29 mouse cellular contexts compared by ENCODE assay signal in genomic region chr5:67605951-67606350, GRCm38 (mm10). TPM values are rescaled to one million over a fixed set of nuclear protein-coding genes. Genes with fewer than 3 reads are reported as not detected.
A peak's percentile ranks its signal among the peaks of the same experiment; 100 is the strongest.
DNase-seq lines count a peak whose midpoint lies in the region; ATAC-seq lines count a peak whose summit lies in the region.
"Had no signal": no experiment of that assay in that cellular context is flagged by ENCODE, and none has a peak within 500 bp of the region (broad histone marks: within the 10 kb centered on the region; RNA-seq: fewer than 3 reads in every experiment).

No protein-coding gene starts in this region.

- no peak overlapping the region for H3K4me3 ChIP-seq in kidney, embryonic 15.5 days (replicated peaks)
- H3K4me3 ChIP-seq: embryonic facial prominence, embryonic 12.5 days; heart, adult 2 months; layer of hippocampus, adult 2 months; left cerebral cortex, adult 2 months; lung, embryonic 15.5 days; myocyte; neural tube, embryonic 12.5 days had no signal

- H3K27ac ChIP-seq in kidney, embryonic 15.5 days = peak overlapping the region; percentile 83
- H3K27ac ChIP-seq: embryonic facial prominence, embryonic 12.5 days; heart, adult 2 months; hindbrain, embryonic 14.5 days; layer of hippocampus, adult 2 months; left cerebral cortex, adult 2 months; limb, embryonic 12.5 days; lung, embryonic 15.5 days; midbrain, embryonic 12.5 days; neural tube, embryonic 12.5 days had no signal

- no peak overlapping the region for H3K9ac ChIP-seq in kidney, embryonic 15.5 days
- H3K9ac ChIP-seq: embryonic facial prominence, embryonic 12.5 days; heart, embryonic 12.5 days; hindbrain, embryonic 14.5 days; limb, embryonic 12.5 days; lung, embryonic 15.5 days; midbrain, embryonic 12.5 days; neural tube, embryonic 12.5 days had no signal

- DNase-seq in embryo, embryonic 9.5 days (ENCODE audit: extremely low spot score) = peak; percentile 23
- no peak for DNase-seq in embryo, embryonic 10 days (ENCODE audit: low spot score)
- no peak for DNase-seq in kidney, postnatal 36 days
- DNase-seq in testis, postnatal 10 days (ENCODE audit: low spot score) = peak; percentile 12
- DNase-seq in testis, postnatal 14 days (ENCODE audit: low spot score) = no peak
- DNase-seq in urinary bladder, postnatal 4 days (ENCODE audit: low spot score in 2 of 2) = no peak
- DNase-seq: adrenal gland, postnatal 10 days; cerebellum, adult 11 months; cerebellum, adult 9-10 months; heart, postnatal 4 days; kidney, adult 18-20 months; lung, postnatal 36 days; thymus, postnatal 14 days had no signal

- no peaks in the 10 kb centered on the region for H3K9me3 ChIP-seq in kidney, embryonic 15.5 days (replicated peaks)
- H3K9me3 ChIP-seq: embryonic facial prominence, embryonic 12.5 days; heart, embryonic 12.5 days; limb, embryonic 12.5 days; lung, embryonic 15.5 days; midbrain, embryonic 12.5 days; neural tube, embryonic 12.5 days had no signal

- no peaks in the 10 kb centered on the region for H3K36me3 ChIP-seq in kidney, embryonic 15.5 days
- H3K36me3 ChIP-seq: embryonic facial prominence, embryonic 12.5 days; G1E; heart, embryonic 12.5 days; limb, embryonic 12.5 days; lung, embryonic 15.5 days; midbrain, embryonic 12.5 days; neural tube, embryonic 12.5 days had no signal

- no peak overlapping the region for H3K4me2 ChIP-seq in kidney, embryonic 15.5 days
- H3K4me2 ChIP-seq: hindbrain, embryonic 14.5 days; lung, embryonic 15.5 days; midbrain, embryonic 12.5 days had no signal

- 12% methylated on average over 5 of the region's 5 CpGs for WGBS in kidney, embryonic 15.5 days

- H3K4me1 ChIP-seq in kidney, embryonic 15.5 days = peaks cover 56% of the 10 kb centered on the region

- H3K27me3 ChIP-seq in kidney, embryonic 15.5 days = peaks cover 44% of the 10 kb centered on the region

- no peak for ATAC-seq in kidney, embryonic 15.5 days (replicated peaks; ENCODE audit: low FRiP score)
- ATAC-seq: forebrain, embryonic 16.5 days; inflammation-experienced regulatory T-cells, adult 6 months; Patski had no signal

RNA-seq across cellular contexts. Expression of gene Shisa3, which starts 1.7 kb away (rescaled TPM):
- polyA plus RNA-seq in kidney, embryonic 15.5 days (2015; fragmentation: Nextera tagmentation; extraction: Ambion mirVana) = 116 and 119 TPM in 2 replicates
- polyA plus RNA-seq: G1E, myocyte, Patski had no signal

Comparison
In these comparisons a context has a peak if more than half of its experiments do, and no peak if none do; other contexts are left out.
1. DNase-seq: peak in embryo, embryonic 9.5 days (single experiment) and testis, postnatal 10 days (single experiment); none in embryo, embryonic 10 days (single experiment), kidney, postnatal 36 days (0 of 2), testis, postnatal 14 days (single experiment) and urinary bladder, postnatal 4 days (0 of 2).